Mouse (Mus musculus): Measurements from ENCODE around the gene Smoc2. TPM values are rescaled to one million over a fixed set of nuclear protein-coding genes. Genes with fewer than 3 reads are reported as not detected.

Smoc2 gene
- total RNA-seq (2021): 10 to 100 TPM; 15.6 to 18.3 TPM
- long read RNA-seq, experiment 1, transcript Smoc2-201 (13 exons, 2,832 nt): major isoform, 31 of 39 reads
- long read RNA-seq, experiment 1, partial matches to known transcripts: 1 of 39 reads
- long read RNA-seq, experiment 1, other reads (novel, unspliced or antisense): 6 of 39 reads
- long read RNA-seq, experiment 2, transcript Smoc2-201 (13 exons, 2,832 nt): major isoform, 17 of 27 reads
- long read RNA-seq, experiment 2, partial matches to known transcripts: 2 of 27 reads
- long read RNA-seq, experiment 2, other reads (novel, unspliced or antisense): 7 of 27 reads

DNA sequence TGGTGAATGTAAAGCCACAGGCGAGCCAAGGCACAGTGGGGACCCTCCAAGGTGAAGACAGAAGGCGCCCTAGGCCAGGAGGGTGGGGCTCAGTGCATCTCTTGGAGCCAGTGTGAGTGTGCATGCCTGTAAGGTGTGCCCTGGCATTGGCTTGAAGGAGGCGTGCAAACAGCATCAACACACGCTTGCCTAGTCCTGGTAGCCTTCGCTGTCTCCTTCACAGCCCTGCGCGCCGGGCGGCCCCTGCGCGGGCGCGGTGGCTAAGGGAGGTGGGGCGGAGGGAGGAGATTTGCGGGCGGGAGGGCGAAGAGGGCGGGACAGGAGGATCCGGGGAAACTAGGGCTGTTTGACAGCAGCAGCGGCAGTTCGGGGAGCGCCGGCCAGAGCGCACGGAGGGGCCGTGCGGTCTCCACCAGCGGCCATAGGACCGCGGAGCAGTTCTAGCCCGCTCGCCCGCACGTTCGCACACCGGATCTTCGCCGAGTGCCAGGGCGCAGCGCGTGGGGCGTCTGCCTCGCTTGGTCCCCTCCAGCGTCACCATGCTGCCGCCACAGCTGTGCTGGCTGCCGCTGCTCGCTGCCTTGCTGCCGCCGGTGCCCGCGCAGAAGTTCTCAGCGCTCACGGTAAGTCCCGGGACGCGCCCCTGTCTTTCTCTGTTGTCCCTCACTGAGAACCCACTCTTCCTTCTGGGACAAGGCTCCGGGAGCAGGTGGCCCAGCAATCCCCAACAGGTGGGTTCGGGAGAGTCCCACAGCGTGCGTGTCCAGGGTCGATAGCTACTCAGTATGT is at the start of gene Smoc2:
Gene Smoc2, plus strand, starts transcription at position 330 of the 789 bp plus-strand sequence.
- DNase-seq (ENCODE audit: low spot score in 2 of 2): peak; percentile 30 to 41

DNA sequence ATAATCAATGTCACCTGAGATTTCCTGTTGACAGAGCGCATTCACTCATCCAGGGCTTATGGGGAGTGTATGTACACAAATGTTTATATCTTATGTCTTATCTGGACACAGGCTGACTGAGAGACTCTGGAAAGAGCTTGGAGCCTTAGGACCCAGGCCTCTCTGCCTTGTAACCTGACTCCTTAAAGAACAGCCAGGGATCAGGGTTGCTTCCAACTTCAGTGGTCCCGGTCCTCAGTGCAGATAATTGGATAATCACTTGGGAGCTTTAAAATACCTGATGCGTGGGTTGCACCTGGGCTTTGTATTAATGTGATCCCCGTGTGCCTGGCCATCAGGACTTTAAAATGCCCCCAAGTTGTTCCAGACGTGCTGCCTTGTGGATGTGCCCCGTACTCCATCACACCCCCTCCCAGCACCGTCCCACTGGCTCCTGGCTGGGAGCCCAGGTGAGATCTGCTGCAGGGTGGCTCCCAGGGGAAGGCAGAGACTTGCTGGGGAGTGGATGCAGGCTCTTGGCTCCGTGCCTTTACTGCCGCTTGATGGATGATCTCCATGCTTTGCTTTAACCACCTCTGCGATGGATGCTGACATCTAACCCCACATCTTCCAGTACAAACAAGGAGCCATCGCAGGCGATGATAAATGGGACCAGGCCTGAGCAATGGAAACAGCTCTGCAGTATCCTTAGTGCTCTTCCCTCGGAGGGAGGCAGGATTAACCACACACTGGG is 48.4 kb upstream of the Smoc2 start:
- DNase-seq (ENCODE audit: low spot score in 2 of 2): no peak

DNA sequence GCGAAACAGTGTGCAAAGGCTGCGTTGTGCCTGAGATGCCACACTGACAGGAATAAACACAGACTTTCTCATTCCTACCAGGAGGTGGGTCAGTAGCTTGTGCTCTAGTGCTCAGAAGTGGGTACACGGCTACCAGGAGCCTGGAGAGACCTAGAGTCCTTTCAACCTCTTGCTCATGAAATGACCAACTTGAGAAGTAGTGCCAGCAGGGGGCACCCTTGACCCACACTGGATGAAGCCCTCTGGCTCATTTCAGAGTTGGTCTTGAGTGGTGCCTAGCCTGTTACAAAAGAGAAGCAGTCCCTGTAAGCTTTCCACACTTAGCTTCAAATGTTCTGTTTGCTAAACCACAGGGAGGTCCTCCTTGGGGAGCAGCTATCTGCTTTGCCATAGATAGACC is 46.7 kb upstream of the Smoc2 start:
- DNase-seq (ENCODE audit: low spot score in 2 of 2): peak; percentile 86 to 94

DNA sequence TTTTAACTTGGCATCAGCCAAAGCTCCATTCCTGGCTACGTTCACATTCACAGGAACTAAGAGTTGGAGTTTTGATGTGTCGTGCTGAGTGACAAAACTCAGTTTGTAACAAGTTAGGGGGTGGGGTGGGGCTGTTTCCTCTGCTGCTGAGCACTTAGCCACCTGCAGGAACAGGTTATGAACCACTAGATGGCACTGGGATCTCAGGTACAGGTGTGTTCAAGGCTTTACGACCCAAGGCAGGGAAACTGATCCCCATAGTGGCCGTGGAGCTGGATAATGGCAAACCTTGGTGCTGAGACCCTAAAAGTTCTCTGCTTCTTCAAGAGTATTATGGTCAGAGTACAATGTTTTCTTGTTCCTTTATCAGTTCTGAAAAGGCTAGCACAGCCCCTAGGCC is 45.6 kb upstream of the Smoc2 start:
- no peak for DNase-seq (ENCODE audit: low spot score in 2 of 2)

DNA sequence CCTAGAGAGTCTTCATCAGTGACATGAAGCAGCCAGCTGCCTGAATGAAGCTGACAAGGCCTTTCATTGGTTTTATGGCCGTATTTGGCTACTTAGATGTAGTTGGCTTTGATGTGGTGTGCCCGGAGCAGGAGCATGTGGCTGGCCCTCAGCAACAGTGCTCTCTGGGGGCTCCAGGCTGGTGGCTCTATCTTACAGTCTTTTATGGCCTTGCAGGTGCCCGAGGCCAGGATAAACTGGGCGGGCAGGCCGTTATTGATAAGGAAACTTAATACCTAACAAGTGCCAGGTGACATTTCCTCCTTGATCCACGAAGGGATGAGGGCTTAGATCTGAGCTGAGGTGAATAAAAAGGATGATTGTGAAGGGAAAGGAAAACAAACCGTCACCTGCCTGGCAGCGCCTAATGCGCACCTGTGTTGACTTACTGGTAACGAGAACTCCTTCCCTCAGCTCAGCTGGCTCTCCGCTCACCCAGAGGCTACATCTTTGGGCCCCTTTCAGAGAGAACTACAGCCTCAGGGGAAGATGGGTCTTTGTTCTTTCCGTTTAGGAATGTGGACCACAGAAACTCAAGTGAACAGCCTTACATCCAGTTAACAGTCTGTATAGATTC is 44.4 kb upstream of the Smoc2 start:
- DNase-seq (ENCODE audit: low spot score in 2 of 2): no peak

DNA sequence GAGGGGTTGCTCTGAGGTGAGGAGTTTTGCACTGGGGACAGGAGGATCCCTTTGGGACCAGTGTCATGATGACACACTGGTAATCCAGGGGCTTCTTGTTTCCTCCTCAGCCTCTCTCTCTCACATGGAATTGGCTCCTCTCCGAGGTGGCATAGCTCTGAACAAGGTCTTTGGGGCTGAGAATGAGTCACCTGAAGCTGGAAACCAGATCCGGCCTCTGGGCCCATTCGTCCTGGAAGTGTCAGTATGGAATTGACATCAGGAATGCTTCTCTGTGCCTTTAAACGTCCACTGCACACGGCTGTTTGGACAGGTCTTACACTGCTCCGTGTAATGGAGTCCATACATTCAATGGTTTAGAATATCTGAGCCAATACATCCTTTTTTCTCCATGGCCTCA is 42.2 kb upstream of the Smoc2 start:
- no peak for DNase-seq (ENCODE audit: low spot score in 2 of 2)

DNA sequence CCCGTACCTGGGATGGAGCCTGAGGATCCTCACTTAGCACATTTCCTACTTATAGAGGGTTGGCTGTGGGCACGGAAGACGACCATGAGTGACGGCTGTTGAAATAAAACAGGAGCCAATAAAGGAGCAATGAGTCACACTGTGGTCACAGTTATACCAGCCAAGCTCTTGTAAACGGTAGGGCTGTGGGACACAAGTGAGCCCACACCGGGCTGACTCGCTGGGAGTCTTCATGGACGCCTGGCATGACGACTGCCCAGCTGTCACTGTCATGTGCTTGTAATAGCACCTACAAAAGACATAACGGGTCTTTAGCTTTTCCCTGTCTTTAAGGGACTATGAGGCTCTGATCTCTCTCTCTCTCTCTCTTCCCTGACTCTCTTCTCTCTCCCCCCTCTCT is 39.3 kb upstream of the Smoc2 start:
- no peak for DNase-seq (ENCODE audit: low spot score in 2 of 2)

DNA sequence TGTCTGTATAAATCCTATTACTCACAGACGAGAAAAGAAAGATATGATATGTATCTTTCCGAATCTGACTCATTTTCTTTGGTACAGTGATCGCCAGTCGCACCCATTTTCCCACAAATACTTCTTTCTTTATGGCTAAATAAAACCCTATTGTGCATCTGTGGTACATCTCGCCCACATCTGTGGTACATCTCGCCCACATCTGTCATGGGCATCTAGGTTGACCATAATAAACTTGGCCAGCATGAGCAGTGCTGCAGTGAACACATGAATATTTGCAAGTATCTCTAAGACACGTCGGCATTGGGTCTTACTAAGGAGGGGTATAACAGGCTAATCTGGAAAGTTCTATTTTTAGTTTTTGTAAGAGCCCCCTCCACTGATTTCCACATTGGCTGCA is 36.7 kb upstream of the Smoc2 start:
- peak; percentile 31 to 36 for DNase-seq (ENCODE audit: low spot score in 2 of 2)

DNA sequence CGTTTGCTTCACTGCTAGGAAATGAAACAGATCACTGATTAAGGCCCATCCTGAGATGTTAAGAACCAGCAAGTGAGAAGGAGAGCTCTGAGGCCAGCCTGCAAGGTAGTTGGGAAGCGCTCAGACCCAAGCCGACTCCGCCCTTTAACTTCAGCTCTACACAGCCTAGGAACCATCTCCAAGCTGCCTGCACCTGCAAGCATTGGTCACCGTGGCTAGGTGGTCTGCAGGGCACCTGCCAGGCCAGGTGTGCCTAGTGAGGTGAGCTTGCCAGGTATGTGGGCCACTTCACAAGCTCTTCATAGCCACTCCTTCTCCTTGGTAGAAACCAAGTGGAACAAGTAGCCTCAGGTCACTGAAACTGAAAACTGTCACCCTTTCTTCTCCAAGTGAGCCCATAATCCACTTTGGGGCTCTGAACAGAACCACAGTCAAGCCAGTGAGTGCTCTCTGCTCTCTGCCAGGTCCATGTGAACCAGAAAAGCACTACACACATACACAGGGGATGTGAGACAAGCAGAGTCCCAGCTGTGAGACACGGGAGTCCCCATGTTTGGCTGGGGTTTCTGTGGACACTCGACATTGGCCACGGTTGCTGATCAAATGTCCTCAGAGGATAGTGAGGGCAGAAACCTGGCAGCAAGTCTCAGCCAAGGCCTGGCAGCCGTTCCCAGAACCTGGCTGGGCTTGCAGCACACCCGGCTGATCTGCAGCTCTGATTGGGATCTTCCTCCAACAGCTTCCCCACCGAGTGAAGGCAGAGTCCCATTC is 34.9 kb upstream of the Smoc2 start:
- DNase-seq (ENCODE audit: low spot score in 2 of 2): no peak

DNA sequence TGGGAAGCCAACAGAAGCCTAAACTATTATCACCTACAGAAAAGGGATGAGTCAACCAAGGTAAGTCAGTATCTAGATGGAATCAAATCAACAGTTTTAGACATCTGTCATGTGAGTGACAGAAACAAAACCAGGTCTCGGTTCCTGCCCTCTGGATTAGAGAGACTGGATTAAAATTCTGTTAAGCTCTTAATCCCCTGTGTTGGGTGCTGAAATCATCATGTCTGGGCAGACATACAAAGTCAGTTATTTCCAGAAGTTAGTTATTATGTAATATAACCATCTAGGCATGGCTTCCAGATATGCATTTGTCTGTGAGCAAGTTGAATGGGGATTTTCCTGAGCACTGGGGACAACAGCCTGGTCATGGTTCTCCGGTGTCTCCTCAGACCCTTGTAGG is 33.0 kb upstream of the Smoc2 start:
- no peak for DNase-seq (ENCODE audit: low spot score in 2 of 2)

DNA sequence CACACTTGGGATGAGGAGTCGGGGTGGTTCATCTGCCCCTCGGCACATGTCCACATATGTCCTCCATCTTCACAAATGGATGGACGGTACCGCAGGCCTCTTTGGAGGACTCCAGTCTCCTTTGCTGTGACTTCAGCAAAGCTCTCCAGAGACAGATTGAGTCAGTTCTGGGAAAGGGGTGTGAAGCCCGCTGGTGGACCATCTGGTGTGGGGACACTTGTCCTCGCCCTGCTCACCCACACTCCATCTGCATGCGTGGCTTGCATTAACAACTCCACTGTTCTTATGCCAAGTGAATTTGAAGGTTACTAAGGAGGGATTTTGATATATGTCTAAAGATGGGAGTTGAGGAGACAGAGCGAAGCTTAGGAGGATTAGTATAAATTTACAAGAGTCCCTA is 31.4 kb upstream of the Smoc2 start:
- peak; percentile 83 to 88 for DNase-seq (ENCODE audit: low spot score in 2 of 2)

DNA sequence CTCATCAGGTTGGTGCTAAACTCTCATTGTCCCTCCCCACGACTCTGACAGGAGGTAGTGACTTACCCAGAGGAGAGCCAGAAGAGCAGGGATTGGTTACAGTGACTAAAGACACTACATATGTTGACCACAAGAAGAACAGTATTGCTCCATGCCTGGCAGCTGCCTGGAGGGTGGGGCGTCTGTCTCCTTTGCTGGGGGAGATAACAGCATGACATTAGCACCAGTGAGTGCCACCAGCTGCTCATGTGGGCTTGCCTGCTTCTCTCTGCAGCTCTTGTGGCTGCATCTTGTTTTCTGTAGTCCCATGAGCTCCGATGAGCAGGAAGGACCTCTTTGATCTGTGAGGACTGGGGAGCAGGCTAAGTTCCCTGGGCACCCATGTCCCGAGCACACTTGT is 29.7 kb upstream of the Smoc2 start:
- DNase-seq (ENCODE audit: low spot score in 2 of 2): peak in 1 of 2 experiments; percentile 42

DNA sequence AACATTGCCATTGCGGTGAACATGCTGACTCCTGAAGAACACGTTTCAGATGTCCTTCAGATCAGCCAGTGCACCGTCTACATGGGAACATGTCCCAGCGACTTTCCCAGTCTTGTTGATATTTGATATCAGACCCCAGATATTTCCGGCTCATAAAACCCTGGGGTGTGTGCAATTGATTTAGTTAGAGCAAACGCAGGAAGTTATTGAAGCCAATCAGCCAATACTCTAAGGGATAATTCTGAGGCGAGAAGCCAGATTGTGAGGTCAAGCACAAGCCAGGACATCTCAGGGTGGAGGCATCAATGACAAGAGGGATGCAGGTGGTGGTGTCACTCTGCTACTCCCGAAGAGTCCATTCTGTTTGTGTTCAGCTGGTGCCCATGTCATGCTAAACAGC is 28.9 kb upstream of the Smoc2 start:
- no peak for DNase-seq (ENCODE audit: low spot score in 2 of 2)

DNA sequence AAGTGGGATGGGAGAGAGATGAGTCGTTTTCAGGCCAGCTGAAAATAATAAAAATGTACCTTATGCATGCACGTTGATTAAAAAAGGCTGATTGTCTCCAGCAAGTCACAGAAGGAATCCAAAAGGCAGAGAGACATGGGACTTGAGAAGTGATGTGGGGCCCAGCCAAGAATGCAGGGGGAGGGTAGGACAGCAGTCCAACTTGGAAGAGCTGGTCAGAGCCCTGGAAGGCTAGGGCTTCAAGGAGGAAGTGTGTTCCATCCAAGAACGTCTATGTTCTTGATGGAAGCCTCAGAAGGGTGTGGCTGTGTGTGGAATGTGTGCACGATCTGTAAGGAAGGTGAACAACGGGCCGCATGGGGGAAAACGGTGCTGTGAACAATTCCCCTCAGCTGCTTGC is 26.9 kb upstream of the Smoc2 start:
- DNase-seq (ENCODE audit: low spot score in 2 of 2): no peak

DNA sequence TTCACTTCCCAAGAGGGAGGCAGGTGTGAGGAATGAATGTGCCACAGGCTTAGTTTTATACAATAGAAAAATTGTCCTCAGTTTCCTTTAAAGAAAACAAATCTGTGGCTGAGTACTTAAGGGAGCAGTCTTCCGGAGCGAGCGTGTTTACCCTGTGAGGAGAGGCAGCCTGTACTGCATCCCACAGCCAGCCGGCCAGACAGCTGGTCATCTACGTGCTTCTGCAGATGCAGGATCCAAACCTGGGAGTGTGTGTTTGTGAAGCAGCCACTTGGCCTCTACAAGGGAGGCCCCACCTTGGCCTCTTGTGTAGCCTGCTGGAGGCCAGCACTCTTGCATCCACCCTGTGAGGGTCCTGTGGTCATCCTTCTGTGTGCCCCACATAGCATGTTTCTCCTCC is 24.7 kb upstream of the Smoc2 start:
- no peak for DNase-seq (ENCODE audit: low spot score in 2 of 2)

DNA sequence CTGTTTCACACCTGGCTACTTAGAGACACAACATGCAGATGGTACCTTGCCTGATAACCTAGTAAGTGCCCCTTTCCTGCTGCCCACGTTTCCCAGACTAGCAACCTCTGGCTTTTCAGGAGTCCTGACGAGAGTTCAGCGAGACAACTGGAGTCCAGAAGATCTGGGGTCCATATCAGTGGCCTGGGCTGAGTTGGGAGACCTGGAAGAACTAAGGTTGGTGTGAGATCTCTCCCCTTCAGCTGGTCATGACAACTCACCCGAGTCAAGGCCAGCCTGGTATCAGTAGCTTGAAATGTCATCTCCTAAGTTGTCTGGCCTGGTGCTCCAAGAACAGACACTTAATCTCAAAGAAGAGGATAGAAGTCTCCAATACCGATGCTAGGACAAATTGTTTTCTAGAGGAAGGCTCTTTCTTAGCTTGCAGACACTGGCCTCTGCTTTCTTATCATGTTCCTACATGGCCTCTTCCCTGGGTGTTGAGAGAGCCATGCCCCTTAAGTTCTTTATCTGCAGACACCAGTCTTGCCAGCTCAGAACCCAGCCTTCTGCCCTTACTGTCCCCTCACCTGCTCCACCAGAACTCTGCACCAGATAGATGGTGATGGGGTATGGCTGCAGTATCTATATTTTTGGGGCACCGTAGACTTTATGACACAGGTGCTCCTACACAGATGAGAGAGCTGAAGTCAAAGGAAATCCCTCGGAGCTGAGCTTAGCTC is 21.3 kb upstream of the Smoc2 start:
- DNase-seq (ENCODE audit: low spot score in 2 of 2): no peak

DNA sequence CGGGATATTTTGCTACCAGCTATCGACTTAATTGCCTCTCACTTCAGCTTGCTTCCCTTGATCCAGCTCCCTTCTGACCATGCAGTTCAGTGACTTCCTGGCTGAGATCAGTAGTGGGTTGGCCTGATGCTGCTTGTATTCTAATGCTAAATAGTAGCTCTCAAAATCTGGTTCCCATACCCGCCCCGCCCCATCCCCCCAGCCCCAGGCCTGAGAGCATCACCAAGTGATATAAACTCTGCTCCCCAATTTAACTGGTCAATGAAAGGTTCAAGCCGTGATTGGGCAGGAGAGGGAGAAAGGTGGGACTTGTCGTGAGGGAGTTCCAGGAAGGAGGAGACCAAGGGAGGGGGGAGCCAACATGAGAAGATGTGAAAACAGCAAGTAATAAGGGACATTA is 20.4 kb upstream of the Smoc2 start:
- no peak for DNase-seq (ENCODE audit: low spot score in 2 of 2)

DNA sequence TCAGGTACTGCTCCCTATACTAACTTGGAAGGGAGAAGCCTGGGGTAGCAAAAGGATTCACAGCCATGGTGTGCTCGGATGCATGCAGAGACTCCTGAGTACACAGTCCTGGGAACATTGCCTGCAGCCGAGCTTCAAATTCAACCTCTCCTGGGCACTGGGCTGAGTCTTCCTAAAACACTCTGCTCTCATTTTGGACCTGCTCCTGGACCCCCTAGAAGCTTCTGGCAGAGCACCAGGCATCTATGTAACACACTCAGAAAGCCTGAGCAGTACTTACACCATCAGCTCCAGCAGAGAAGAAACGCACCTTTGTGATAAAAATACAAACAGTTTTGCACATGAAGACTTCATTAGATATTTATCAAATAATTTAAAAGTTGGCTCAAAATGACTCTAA is 18.3 kb upstream of the Smoc2 start:
- DNase-seq (ENCODE audit: low spot score in 2 of 2): no peak

DNA sequence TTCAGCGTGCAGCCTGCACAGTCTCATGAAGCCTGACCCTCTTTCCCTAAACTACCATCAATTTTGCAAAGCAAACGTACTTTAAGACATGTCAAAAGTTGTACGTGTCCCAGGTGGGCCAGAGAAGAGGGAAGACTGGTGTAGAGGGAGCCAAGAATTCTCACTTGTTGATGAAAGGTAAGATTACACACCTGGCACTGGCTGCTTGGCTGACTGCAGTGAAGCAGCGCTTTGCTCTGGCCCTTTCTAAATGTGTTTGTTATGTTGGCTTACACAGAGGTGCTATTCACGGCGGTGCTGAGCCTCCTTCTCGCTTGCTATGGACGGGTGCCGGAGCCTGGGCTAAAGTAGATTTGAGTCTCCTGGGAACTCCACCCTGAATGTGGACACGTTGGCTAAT is 17.1 kb upstream of the Smoc2 start:
- no peak for DNase-seq (ENCODE audit: low spot score in 2 of 2)

DNA sequence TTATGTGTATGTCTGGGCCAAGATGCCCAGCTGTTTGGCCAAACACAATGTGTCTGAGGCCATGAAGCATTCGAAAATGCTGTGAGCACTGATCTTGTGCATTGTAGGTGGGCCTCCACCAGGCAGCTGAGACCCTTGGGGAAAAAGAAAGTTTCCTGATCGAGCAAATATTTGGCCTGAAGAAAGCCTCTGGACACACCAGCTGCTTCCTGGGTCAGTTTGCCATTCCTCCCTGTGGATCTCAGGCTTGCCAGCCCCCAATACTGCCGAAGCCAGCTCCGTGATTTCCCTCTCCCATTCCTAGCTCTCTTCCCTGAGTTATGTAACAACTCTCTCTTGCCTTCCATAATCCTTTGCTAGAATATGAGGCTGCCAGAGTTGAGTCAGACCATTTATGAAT is 11.3 kb upstream of the Smoc2 start:
- DNase-seq (ENCODE audit: low spot score in 2 of 2): no peak

Data from left cerebral cortex, adult 18-20 months (tissue).